Mouse (Mus musculus): ENCODE results near the gene Ifnlr1. TPM values are rescaled to one million over a fixed set of nuclear protein-coding genes. Genes with fewer than 3 reads are reported as not detected.

The Ifnlr1 gene
- polyA plus RNA-seq, 1 experiment = not detected

GRCm38 (mm10) chr4:135752106-135752778 lies 66.2 kb downstream of the Ifnlr1 start:
- TF ChIP-seq CTCF (IDR thresholded peaks at IDR 0.05; ENCODE audit: control insufficient read depth, insufficient read depth, insufficient read length) (no peak), MYOD1 (IDR thresholded peaks at IDR 0.05; ENCODE audit: control insufficient read depth, insufficient read length, low read depth) (no peak), CEBPB (IDR thresholded peaks at IDR 0.05; ENCODE audit: low read depth) (no peak), USF1 (IDR thresholded peaks at IDR 0.05; ENCODE audit: low read depth) (no peak), MAX (IDR thresholded peaks at IDR 0.05) (no peak)
- H3ac ChIP-seq (ENCODE audit: control insufficient read depth, insufficient read length, low read depth) = no peak overlapping the region

GRCm38 (mm10) chr4:135752779-135753164 lies 66.7 kb downstream of the Ifnlr1 start:
- TF ChIP-seq CEBPB (IDR thresholded peaks at IDR 0.05; ENCODE audit: low read depth) = no peak
- TF ChIP-seq CTCF (IDR thresholded peaks at IDR 0.05; ENCODE audit: control insufficient read depth, insufficient read depth, insufficient read length) = no peak
- no peak for TF ChIP-seq MYOD1 (IDR thresholded peaks at IDR 0.05; ENCODE audit: control insufficient read depth, insufficient read length, low read depth)
- no peak for TF ChIP-seq FOSL1 (IDR thresholded peaks at IDR 0.05; ENCODE audit: insufficient read depth, low read length, poor library complexity, severe bottlenecking)
- TF ChIP-seq MAX (IDR thresholded peaks at IDR 0.05) = no peak
- no peak for TF ChIP-seq MYOG (IDR thresholded peaks at IDR 0.05; ENCODE audit: control insufficient read depth, extremely low read depth, insufficient read length)
- no peak for TF ChIP-seq USF1 (IDR thresholded peaks at IDR 0.05; ENCODE audit: low read depth)
- Histone ChIP-seq H3K79me3 (ENCODE audit: low read depth) (no peaks in the 10 kb centered on the region), H3ac (ENCODE audit: control insufficient read depth, insufficient read length, low read depth) (no peak overlapping the region), H3K27me3 (ENCODE audit: control insufficient read depth, insufficient read depth, insufficient read length) (peaks cover 3% of the 10 kb centered on the region), H3K36me3 (ENCODE audit: control insufficient read depth, insufficient read depth) (no peaks in the 10 kb centered on the region), H3K4me3 (ENCODE audit: insufficient read depth, poor library complexity, severe bottlenecking) (no peak overlapping the region), H3K79me2 (ENCODE audit: control insufficient read depth, insufficient read depth) (no peaks in the 10 kb centered on the region)

More at GRCm38 (mm10) chr4:135752106-135752778, 66.2 kb downstream of the Ifnlr1 start:
- Histone ChIP-seq H3K79me3 (ENCODE audit: low read depth) (no peaks in the 10 kb centered on the region), H3K79me2 (ENCODE audit: control insufficient read depth, insufficient read depth) (no peaks in the 10 kb centered on the region), H3K4me3 (ENCODE audit: insufficient read depth, poor library complexity, severe bottlenecking) (no peak overlapping the region), H3K27me3 (ENCODE audit: control insufficient read depth, insufficient read depth, insufficient read length) (peaks cover 3% of the 10 kb centered on the region), H3K36me3 (ENCODE audit: control insufficient read depth, insufficient read depth) (no peaks in the 10 kb centered on the region)

Other genes with a start within 250 kb of the Ifnlr1 start
- 0.01 TPM for gene Stpg1, start 191.5 kb upstream of the Ifnlr1 start, polyA plus RNA-seq (2012; fragmentation: generic; extraction: Trizol)
- gene Nipal3, start 191.2 kb upstream of the Ifnlr1 start, polyA plus RNA-seq (2012; fragmentation: generic; extraction: Trizol) = 0.91 TPM
- gene Grhl3, start 112.7 kb upstream of the Ifnlr1 start, polyA plus RNA-seq (2012; fragmentation: generic; extraction: Trizol) = 0.49 TPM
- gene Il22ra1, start 41.9 kb downstream of the Ifnlr1 start, polyA plus RNA-seq (2012; fragmentation: generic; extraction: Trizol) = 0.04 TPM
- gene Myom3, start 73.4 kb downstream of the Ifnlr1 start, polyA plus RNA-seq (2012; fragmentation: generic; extraction: Trizol) = 0.40 TPM
- gene Srsf10, start 169.5 kb downstream of the Ifnlr1 start, polyA plus RNA-seq (2012; fragmentation: generic; extraction: Trizol) = 37.2 TPM
- gene Pnrc2, start 187.6 kb downstream of the Ifnlr1 start, polyA plus RNA-seq (2012; fragmentation: generic; extraction: Trizol) = 21.7 TPM
- gene Cnr2, start 209.1 kb downstream of the Ifnlr1 start, polyA plus RNA-seq (2012; fragmentation: generic; extraction: Trizol) = not detected
- gene Fuca1, start 234.4 kb downstream of the Ifnlr1 start, polyA plus RNA-seq (2012; fragmentation: generic; extraction: Trizol) = 26.8 TPM

Measured in C2C12 (cell line).